Mouse (Mus musculus) liver, embryonic 14.5 days (tissue): ENCODE results near the gene Aifm3.

Experiments
- CTCF ChIP-seq: IDR thresholded peaks from 2 replicates; pipeline ENCODE4 v1.5.1; 2016; ENCODE audit warnings: antibody characterized with exemption, low read depth, control low read depth
- EP300 ChIP-seq: IDR thresholded peaks from 2 replicates; pipeline ENCODE4 v1.6.1; 2016; ENCODE audit warnings: antibody characterized with exemption, low read depth

- TF ChIP-seq CTCF (no peak), EP300 (no peak)
Measured at GRCm38 (mm10) chr16:17526223-17526622, 36.8 kb downstream of the Aifm3 start.
